ENCODE assay signal across 10 mouse cellular contexts in the genomic region with DNA sequence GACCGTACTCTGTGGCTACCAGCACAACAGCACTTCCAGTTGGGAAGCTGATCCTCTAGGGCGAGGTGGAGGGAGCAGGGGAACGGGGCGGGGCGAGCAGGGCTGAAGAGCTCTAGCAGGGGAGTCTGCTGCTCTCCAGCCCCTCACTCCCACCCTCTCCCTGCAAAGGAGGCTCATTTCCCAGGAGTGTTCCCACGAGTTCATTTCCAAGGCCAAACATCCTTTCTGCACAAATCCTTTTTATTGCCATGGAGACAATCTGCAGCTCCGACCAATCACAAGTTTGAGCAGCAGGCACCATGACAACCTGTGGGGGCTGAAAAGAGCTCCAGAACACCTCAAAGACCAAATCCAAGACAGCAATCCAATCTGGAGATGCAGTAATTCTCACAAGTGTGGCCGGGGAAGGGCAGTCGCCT. TPM values are rescaled to one million over a fixed set of nuclear protein-coding genes. Genes with fewer than 3 reads are reported as not detected.
A peak's percentile ranks its signal among the peaks of the same experiment; 100 is the strongest.
DNase-seq lines count a peak whose midpoint lies in the region; ATAC-seq lines count a peak whose summit lies in the region.
"Had no signal": no experiment of that assay in that cellular context is flagged by ENCODE, and none has a peak within 500 bp of the region (broad histone marks: within the 10 kb centered on the region; RNA-seq: fewer than 3 reads in every experiment).

No protein-coding gene starts in this region.

- no peak overlapping the region for H3K9ac ChIP-seq in forebrain, embryonic 14.5 days (ENCODE audit: low read length)
- 0 out of 2 replicates have a peak overlapping the region, but pooled peaks have one; percentile 27 for H3K9ac ChIP-seq in neural tube, embryonic 13.5 days

- no peaks in the 10 kb centered on the region for H3K27me3 ChIP-seq in forebrain, embryonic 14.5 days (replicated peaks; ENCODE audit: control insufficient read depth, insufficient read depth, low read length)
- no peaks in the 10 kb centered on the region; the same call in 1 of the 2 replicates for H3K27me3 ChIP-seq in neural tube, embryonic 13.5 days

- peak; percentile 24 for DNase-seq in adrenal gland, postnatal 14 days
- DNase-seq in adrenal gland, postnatal 36 days, result no peak
- DNase-seq in forebrain, embryonic 14.5 days (ENCODE audit: low spot score), result peak; percentile 65
- peak; percentile 65 to 83 for DNase-seq in layer of hippocampus, postnatal 14 days (ENCODE audit: low spot score in 2 of 2)
- DNase-seq in adipocyte (ENCODE audit: low spot score), result no peak
- no peak for DNase-seq in thymus, postnatal 25 days

- H3K4me1 ChIP-seq in forebrain, embryonic 14.5 days (ENCODE audit: control insufficient read depth, insufficient read depth, low read length), result peaks cover 10% of the 10 kb centered on the region
- H3K4me1 ChIP-seq in neural tube, embryonic 13.5 days (replicated peaks), result peaks cover 11% of the 10 kb centered on the region

- ATAC-seq in forebrain, embryonic 14.5 days, result peak; percentile 85
- peak; percentile 72; the same call in 1 of the 2 replicates for ATAC-seq in neural tube, embryonic 13.5 days (ENCODE audit: low read depth)
- no peak for ATAC-seq in megakaryocyte, adult 5-6 weeks (ENCODE audit: poor library complexity, severe bottlenecking)

- no peak overlapping the region for H3K4me3 ChIP-seq in forebrain, embryonic 14.5 days (ENCODE audit: low read depth, low read length)
- no peak overlapping the region for H3K4me3 ChIP-seq in neural tube, embryonic 13.5 days

- peak overlapping the region; percentile 52; the same call in 1 of the 2 replicates for H3K27ac ChIP-seq in forebrain, embryonic 14.5 days (ENCODE audit: low read depth, low read length)
- no peak overlapping the region for H3K27ac ChIP-seq in neural tube, embryonic 13.5 days (replicated peaks)

- no peak overlapping the region for H3K4me2 ChIP-seq in forebrain, embryonic 14.5 days (ENCODE audit: low read length)
- H3K4me2 ChIP-seq in neural tube, embryonic 13.5 days, result no peak overlapping the region

- no peaks in the 10 kb centered on the region for H3K9me3 ChIP-seq in forebrain, embryonic 14.5 days (replicated peaks; ENCODE audit: control insufficient read depth, low read length)
- H3K9me3 ChIP-seq in neural tube, embryonic 13.5 days, result no peaks in the 10 kb centered on the region

- WGBS in forebrain, embryonic 14.5 days, result 15% methylated on average over 9 of the region's 9 CpGs
- 28% methylated on average over 9 of the region's 9 CpGs for WGBS in neural tube, embryonic 13.5 days

- H3K36me3 ChIP-seq in forebrain, embryonic 14.5 days (ENCODE audit: control insufficient read depth, insufficient read depth, low read length), result no peaks in the 10 kb centered on the region
- no peaks in the 10 kb centered on the region for H3K36me3 ChIP-seq in neural tube, embryonic 13.5 days

RNA-seq across cellular contexts. Expression of gene Dhrs2, which starts 32.4 kb away (rescaled TPM):
- total RNA-seq in adrenal gland, postnatal 14 days (2021), result not detected in 2 replicates
- total RNA-seq in adrenal gland, postnatal 36 days (2021), result not detected
- polyA plus RNA-seq in forebrain, embryonic 14.5 days (2014; fragmentation: Nextera tagmentation; extraction: Ambion mirVana), result 0.41 and 0.56 TPM in 2 replicates
- not detected for total RNA-seq in layer of hippocampus, postnatal 14 days (2021)
- polyA plus RNA-seq in neural tube, embryonic 13.5 days (2015; fragmentation: Nextera tagmentation; extraction: Ambion mirVana), result 1.1 and 1.4 TPM in 2 replicates
- not detected in 2 replicates for total RNA-seq in megakaryocyte, adult 5-6 weeks (2015)
- 0.45 TPM in 1 of 2 replicates, not detected in the other for total RNA-seq in megakaryocyte, adult 5-6 weeks (2017)
- total RNA-seq: megakaryocyte-erythroid progenitor cell, adult 5-6 weeks had no signal
- polyA plus RNA-seq: heart, embryonic 14.5 days had no signal

Comparison
In these comparisons a context has a peak if more than half of its experiments do, and no peak if none do; other contexts are left out.
1. DNase-seq: peak in adrenal gland, postnatal 14 days (single experiment), forebrain, embryonic 14.5 days (single experiment) and layer of hippocampus, postnatal 14 days (2 of 2); none in adrenal gland, postnatal 36 days (0 of 2), adipocyte (single experiment) and thymus, postnatal 25 days (single experiment).